ENCODE assay signal across 10 mouse cellular contexts in the genomic region with DNA sequence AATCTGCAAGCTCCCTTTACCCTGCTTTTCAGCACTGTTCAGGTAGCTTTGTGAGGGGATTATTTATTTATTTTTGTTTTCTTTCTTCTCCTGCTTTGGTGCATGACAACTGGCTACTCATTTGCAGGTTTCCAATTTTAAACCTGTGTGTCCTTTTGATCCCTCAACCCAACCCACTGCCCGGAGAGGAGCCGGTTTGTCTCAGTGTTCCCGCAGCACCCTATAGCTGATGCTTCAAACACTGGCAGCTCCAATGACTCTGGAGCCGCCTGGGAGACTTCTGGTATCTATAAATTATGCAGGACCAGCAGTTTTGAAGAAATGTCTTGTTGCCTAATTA. TPM values are rescaled to one million over a fixed set of nuclear protein-coding genes. Genes with fewer than 3 reads are reported as not detected.
A peak's percentile ranks its signal among the peaks of the same experiment; 100 is the strongest.
DNase-seq lines count a peak whose midpoint lies in the region; ATAC-seq and TF ChIP-seq lines count a peak whose summit lies in the region.
"Had no signal": no experiment of that assay in that cellular context is flagged by ENCODE, and none has a peak within 500 bp of the region (broad histone marks: within the 10 kb centered on the region; RNA-seq: fewer than 3 reads in every experiment).

No protein-coding gene starts in this region.

- 0 out of 2 replicates have a peak overlapping the region, but pooled peaks have one; percentile 0 for H3K4me2 ChIP-seq in intestine, embryonic 14.5 days (ENCODE audit: low read length)
- H3K4me2 ChIP-seq in intestine, postnatal 0 days (replicated peaks; ENCODE audit: low read depth) = no peak overlapping the region
- H3K4me2 ChIP-seq in liver, embryonic 13.5 days = no peak overlapping the region

- WGBS in intestine, embryonic 14.5 days = 84% methylated on average over 4 of the region's 4 CpGs
- 95% methylated on average over 4 of the region's 4 CpGs for WGBS in intestine, postnatal 0 days
- WGBS in liver, embryonic 13.5 days (ENCODE audit: insufficient replicate concordance) = 60% methylated on average over 4 of the region's 4 CpGs

- no peak for ATAC-seq in intestine, embryonic 14.5 days (replicated peaks; ENCODE audit: low FRiP score, low TSS enrichment, low read depth)
- no peak for ATAC-seq in intestine, postnatal 0 days
- no peak for ATAC-seq in liver, embryonic 13.5 days (ENCODE audit: low read depth)
- ATAC-seq: forebrain, postnatal 0 days had no signal

- no peak for DNase-seq in intestine, embryonic 14.5 days (ENCODE audit: low spot score)
- DNase-seq in 416B (ENCODE audit: low read depth) (peak; percentile 43), adipocyte (ENCODE audit: low spot score) (no peak)
- DNase-seq in brain, embryonic 14.5 days (ENCODE audit: low read depth) = peak; percentile 31
- no peak for DNase-seq in liver, embryonic 13.5 days
- DNase-seq in cerebellum, adult 9-11 months = no peak
- DNase-seq: adrenal gland, adult 8-10 months; cerebellum, postnatal 25 days; forebrain, postnatal 0 days had no signal

- no peak for TF ChIP-seq CTCF in intestine, postnatal 0 days (IDR thresholded peaks at IDR 0.05; ENCODE audit: low read depth)
- TF ChIP-seq CTCF in brain, embryonic 14.5 days (IDR thresholded peaks at IDR 0.05; ENCODE audit: borderline replicate concordance, extremely low read depth, insufficient read depth, insufficient read length) = no peak

- peak overlapping the region; percentile 52; the same call in 1 of the 2 replicates for H3K27ac ChIP-seq in intestine, embryonic 14.5 days (ENCODE audit: low read depth)
- no peak overlapping the region for H3K27ac ChIP-seq in intestine, postnatal 0 days (ENCODE audit: low read depth, low read length)
- H3K27ac ChIP-seq in liver, embryonic 13.5 days = peak overlapping the region; percentile 84

- TF ChIP-seq POLR2A in brain, embryonic 14.5 days (IDR thresholded peaks at IDR 0.05; ENCODE audit: borderline replicate concordance, extremely low read depth, insufficient read depth, insufficient read length, poor library complexity, severe bottlenecking) = no peak

- H3K9ac ChIP-seq in intestine, embryonic 14.5 days (ENCODE audit: low read length) = no peak overlapping the region
- no peak overlapping the region for H3K9ac ChIP-seq in intestine, postnatal 0 days (ENCODE audit: low read depth, low read length)
- H3K9ac ChIP-seq in liver, embryonic 13.5 days = peak overlapping the region; percentile 14; the same call in 1 of the 2 replicates
- H3K9ac ChIP-seq: forebrain, postnatal 0 days had no signal

- no peak overlapping the region for H3K4me3 ChIP-seq in intestine, embryonic 14.5 days (ENCODE audit: low read depth, low read length)
- H3K4me3 ChIP-seq in intestine, postnatal 0 days (ENCODE audit: low read depth, low read length) = no peak overlapping the region
- H3K4me3 ChIP-seq in liver, embryonic 13.5 days (replicated peaks) = no peak overlapping the region

- H3K36me3 ChIP-seq in intestine, embryonic 14.5 days (ENCODE audit: control insufficient read depth, insufficient read depth, low read length) = peaks cover 20% of the 10 kb centered on the region
- H3K36me3 ChIP-seq in intestine, postnatal 0 days (ENCODE audit: control insufficient read depth, insufficient read depth) = no peaks in the 10 kb centered on the region; the same call in 1 of the 2 replicates
- H3K36me3 ChIP-seq in liver, embryonic 13.5 days = peaks cover 31% of the 10 kb centered on the region

- H3K27me3 ChIP-seq in intestine, embryonic 14.5 days (replicated peaks; ENCODE audit: control insufficient read depth, insufficient read depth, low read length) = no peaks in the 10 kb centered on the region
- no peaks in the 10 kb centered on the region for H3K27me3 ChIP-seq in intestine, postnatal 0 days (replicated peaks; ENCODE audit: control insufficient read depth, insufficient read depth, low read length)
- no peaks in the 10 kb centered on the region for H3K27me3 ChIP-seq in liver, embryonic 13.5 days

- 0 out of 2 replicates have a peak, but pooled peaks cover 3% of the 10 kb centered on the region for H3K9me3 ChIP-seq in intestine, embryonic 14.5 days (ENCODE audit: control insufficient read depth, low read length)
- no peaks in the 10 kb centered on the region for H3K9me3 ChIP-seq in intestine, postnatal 0 days (ENCODE audit: control insufficient read depth)
- no peaks in the 10 kb centered on the region for H3K9me3 ChIP-seq in liver, embryonic 13.5 days (replicated peaks)

- H3K4me1 ChIP-seq in intestine, embryonic 14.5 days (replicated peaks; ENCODE audit: control insufficient read depth, insufficient read depth, low read length) = peaks cover 44% of the 10 kb centered on the region
- 0 out of 2 replicates have a peak, but pooled peaks cover 5% of the 10 kb centered on the region for H3K4me1 ChIP-seq in intestine, postnatal 0 days (replicated peaks; ENCODE audit: control insufficient read depth, insufficient read depth, low read length)
- peaks cover 70% of the 10 kb centered on the region for H3K4me1 ChIP-seq in liver, embryonic 13.5 days (replicated peaks)

RNA-seq across cellular contexts. Expression of a gene that starts 16.6 kb away (rescaled TPM):
- polyA plus RNA-seq in intestine, embryonic 14.5 days (2014; fragmentation: Nextera tagmentation; extraction: Ambion mirVana) = 13.2 and 14.0 TPM in 2 replicates
- 6.7 and 7.6 TPM in 2 replicates for polyA plus RNA-seq in intestine, postnatal 0 days (2015; fragmentation: Nextera tagmentation; extraction: Ambion mirVana)
- 98.9 and 133 TPM in 2 replicates for polyA plus RNA-seq in brain, embryonic 14.5 days (2012; rRNA removed)
- polyA plus RNA-seq in liver, embryonic 13.5 days (2015; fragmentation: Nextera tagmentation; extraction: Ambion mirVana) = 11.8 and 14.5 TPM in 2 replicates

Comparison
In these comparisons a context has a peak if more than half of its experiments do, and no peak if none do; other contexts are left out.
1. DNase-seq: peak in 416B (single experiment) and brain, embryonic 14.5 days (single experiment); none in intestine, embryonic 14.5 days (single experiment), liver, embryonic 13.5 days (single experiment), cerebellum, adult 9-11 months (single experiment) and adipocyte (single experiment).